Mouse (Mus musculus) stomach, embryonic 16.5 days (tissue): ENCODE measurements around the gene 4933402N03Rik. TPM values are rescaled to one million over a fixed set of nuclear protein-coding genes. Genes with fewer than 3 reads are reported as not detected.

Experiments
- ATAC-seq: fragments of 200-750 bp; cut with Nextera tagmentation; 2 replicates; pipeline ENCODE4 v1.8.0; 2017; ENCODE audit warnings: moderate number of reproducible peaks, moderate TSS enrichment; ENCODE audit not compliant: insufficient read depth, low FRiP score
- H3K27ac ChIP-seq: fragments of 300-500 bp; sonication (generic); 2 replicates; pipeline ENCODE4 v1.5.1; 2014; ENCODE audit warnings: low read length
- H3K27me3 ChIP-seq: fragments of 300-500 bp; sonication (generic); 2 replicates; pipeline ENCODE4 v1.6.1; 2014; ENCODE audit warnings: low read length, control low read depth, mixed read lengths; ENCODE audit not compliant: control insufficient read depth, insufficient read depth
- H3K36me3 ChIP-seq: fragments of 300-500 bp; sonication (generic); 2 replicates; pipeline ENCODE4 v1.6.1; 2014; ENCODE audit warnings: low read length; ENCODE audit not compliant: control insufficient read depth, insufficient read depth
- H3K4me1 ChIP-seq: fragments of 300-500 bp; sonication (generic); 2 replicates; pipeline ENCODE4 v1.6.1; 2014; ENCODE audit warnings: low read length, control low read depth, mixed read lengths; ENCODE audit not compliant: control insufficient read depth, insufficient read depth
- H3K4me2 ChIP-seq: fragments of 300-500 bp; sonication (generic); 2 replicates; pipeline ENCODE4 v1.6.1; 2014; ENCODE audit warnings: low read depth, low read length, mixed read lengths
- H3K4me3 ChIP-seq: fragments of 300-500 bp; sonication (generic); replicated peaks from 2 replicates; pipeline ENCODE4 v1.5.1; 2014; ENCODE audit warnings: mild to moderate bottlenecking, low read length
- H3K9ac ChIP-seq: fragments of 300-500 bp; sonication (generic); 2 replicates; pipeline ENCODE4 v1.6.1; 2014; ENCODE audit warnings: low read length
- H3K9me3 ChIP-seq: fragments of 300-500 bp; sonication (generic); replicated peaks from 2 replicates; pipeline ENCODE4 v1.6.1; 2016; ENCODE audit warnings: low read length, control low read depth; ENCODE audit not compliant: control insufficient read depth
- WGBS: fragments of 180-500 bp; shearing (Covaris S2); extraction: QIAGEN DNeasy Blood & Tissue Kit; methylation state at CpG from one replicate; pipeline ENCODE4 v1.1.7; 2014; 5-methylcytosine and 5-hydroxymethylcytosine counted together
- polyA plus RNA-seq: library from polyadenylated mRNA; unstranded; fragments of >200 nt; fragmentation: Nextera tagmentation; extraction: Ambion mirVana; gene quantifications from 2 replicates; pipeline ENCODE4 v1.2.1, GENCODE M21; 2015

The 4933402N03Rik gene
- polyA plus RNA-seq, 1 experiment from 2014 or later, result not detected

DNA sequence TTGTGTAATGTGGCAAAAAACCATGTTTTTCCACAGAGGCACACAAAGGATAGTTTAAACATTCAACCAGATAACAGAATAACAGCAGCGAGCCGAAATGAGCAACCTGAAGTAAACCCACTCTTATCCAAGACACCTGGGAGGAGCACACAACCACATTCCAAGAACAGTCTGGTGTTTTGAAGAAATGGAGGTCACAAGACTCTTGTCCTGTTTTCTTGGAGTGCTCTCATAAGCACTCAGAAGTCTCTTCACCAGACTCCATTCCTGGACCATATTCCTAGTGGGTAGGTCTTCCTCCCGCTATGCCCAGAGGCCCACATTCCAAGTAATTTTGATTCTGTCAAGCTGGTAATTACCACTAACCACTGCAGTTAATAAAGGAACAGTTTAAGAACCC is 4.1 kb upstream of the 4933402N03Rik start:
- no peaks in the 10 kb centered on the region for H3K36me3 ChIP-seq
- no peak overlapping the region for H3K4me3 ChIP-seq
- H3K27ac ChIP-seq, result no peak overlapping the region
- 66% methylated on average over 3 of the region's 3 CpGs for WGBS
- H3K9me3 ChIP-seq, result no peaks in the 10 kb centered on the region
- no peak overlapping the region for H3K4me2 ChIP-seq
- no peak for ATAC-seq
- no peaks in the 10 kb centered on the region for H3K4me1 ChIP-seq
- no peak overlapping the region for H3K9ac ChIP-seq
- H3K27me3 ChIP-seq, result no peaks in the 10 kb centered on the region

GRCm38 (mm10) chr7:131133181-131133580 is 12.9 kb downstream of the 4933402N03Rik start:
- Histone ChIP-seq H3K9me3 (no peaks in the 10 kb centered on the region), H3K4me2 (no peak overlapping the region), H3K27me3 (no peaks in the 10 kb centered on the region), H3K4me3 (no peak overlapping the region), H3K4me1 (no peaks in the 10 kb centered on the region), H3K9ac (no peak overlapping the region), H3K36me3 (no peaks in the 10 kb centered on the region), H3K27ac (no peak overlapping the region)
- WGBS, result 73% methylated on average over 3 of the region's 3 CpGs
- ATAC-seq, result no peak

DNA sequence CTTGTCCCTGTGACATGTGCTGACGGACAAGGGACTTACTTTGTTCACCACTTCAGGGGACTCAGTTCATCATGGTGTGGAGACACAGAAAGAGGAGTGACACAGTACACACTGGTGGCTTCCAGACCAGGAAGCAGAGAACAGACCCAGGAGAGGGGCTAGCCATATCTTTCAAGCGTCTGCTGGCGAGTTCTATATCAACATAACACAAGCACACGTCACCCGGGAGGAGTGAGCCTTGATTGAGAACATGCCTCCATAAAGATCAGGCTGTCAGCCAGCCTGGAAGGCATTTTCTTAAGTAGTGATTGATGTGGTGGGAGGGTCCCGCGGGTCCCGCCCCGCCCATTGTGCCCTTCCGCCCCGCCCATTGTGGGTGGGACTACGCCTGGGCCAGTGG is 16.1 kb downstream of the 4933402N03Rik start:
- Histone ChIP-seq H3K27ac (no peak overlapping the region), H3K9me3 (no peaks in the 10 kb centered on the region), H3K4me3 (no peak overlapping the region), H3K27me3 (no peaks in the 10 kb centered on the region), H3K4me1 (no peaks in the 10 kb centered on the region), H3K36me3 (no peaks in the 10 kb centered on the region), H3K9ac (no peak overlapping the region), H3K4me2 (no peak overlapping the region)
- no peak for ATAC-seq
- WGBS, result 55% methylated on average over 12 of the region's 12 CpGs

- Histone ChIP-seq H3K9me3 (no peaks in the 10 kb centered on the region), H3K4me2 (no peak overlapping the region), H3K4me3 (no peak overlapping the region), H3K27ac (no peak overlapping the region), H3K9ac (no peak overlapping the region), H3K4me1 (no peaks in the 10 kb centered on the region), H3K36me3 (no peaks in the 10 kb centered on the region), H3K27me3 (no peaks in the 10 kb centered on the region)
- 84% methylated on average over 2 of the region's 2 CpGs for WGBS
- no peak for ATAC-seq
Observed at GRCm38 (mm10) chr7:131122210-131122807, 23.8 kb downstream of the 4933402N03Rik start.

DNA sequence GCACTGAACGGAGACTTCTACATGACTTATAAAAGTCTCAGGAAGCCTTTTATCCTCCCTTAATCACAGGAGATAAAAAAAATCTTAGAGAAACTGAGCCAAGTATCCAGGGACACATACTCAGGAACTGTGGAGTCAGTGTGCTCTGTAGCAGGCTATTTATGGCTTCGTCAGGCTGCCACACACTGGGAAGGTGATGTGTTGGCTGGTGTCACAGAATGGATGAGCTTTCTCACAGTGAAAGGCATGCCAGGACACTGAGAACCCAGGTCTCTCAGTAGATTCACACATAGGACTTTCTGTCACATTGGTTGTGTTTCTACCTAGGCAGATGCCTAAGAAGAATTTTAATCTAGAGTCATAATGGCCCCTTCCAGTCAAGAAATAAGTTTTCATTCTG is 31.7 kb downstream of the 4933402N03Rik start:
- Histone ChIP-seq H3K9ac (no peak overlapping the region), H3K27me3 (no peaks in the 10 kb centered on the region), H3K4me1 (no peaks in the 10 kb centered on the region), H3K27ac (no peak overlapping the region), H3K4me2 (no peak overlapping the region), H3K9me3 (no peaks in the 10 kb centered on the region), H3K4me3 (no peak overlapping the region), H3K36me3 (no peaks in the 10 kb centered on the region)
- no peak for ATAC-seq
- 70% methylated on average over 2 of the region's 2 CpGs for WGBS

GRCm38 (mm10) chr7:131113676-131114075 is 32.4 kb downstream of the 4933402N03Rik start:
- Histone ChIP-seq H3K4me1 (no peaks in the 10 kb centered on the region), H3K9me3 (no peaks in the 10 kb centered on the region), H3K9ac (no peak overlapping the region), H3K36me3 (no peaks in the 10 kb centered on the region), H3K4me3 (no peak overlapping the region), H3K27me3 (no peaks in the 10 kb centered on the region), H3K4me2 (no peak overlapping the region), H3K27ac (no peak overlapping the region)
- 42% methylated on average over 6 of the region's 6 CpGs for WGBS
- ATAC-seq, result no peak

DNA sequence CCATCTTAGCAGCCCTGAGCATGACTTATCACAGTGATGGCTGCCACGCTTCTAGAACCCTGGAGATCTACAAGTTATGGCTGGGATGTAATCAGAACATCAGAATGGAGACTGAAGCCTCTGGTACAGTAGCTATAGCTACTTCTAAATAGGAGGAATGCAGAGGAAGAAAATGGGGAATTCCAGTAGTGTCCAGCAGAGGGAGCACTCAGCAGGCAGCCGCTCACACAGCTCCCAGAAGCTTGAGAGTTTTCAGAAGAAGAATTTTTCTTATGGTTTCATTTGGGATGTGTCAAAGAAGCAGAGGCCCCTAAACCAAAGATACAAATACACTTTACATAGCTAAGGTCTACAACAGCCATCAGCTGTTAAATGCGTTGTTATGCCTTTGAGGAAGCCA is 33.6 kb downstream of the 4933402N03Rik start:
- Histone ChIP-seq H3K4me3 (no peak overlapping the region), H3K36me3 (no peaks in the 10 kb centered on the region), H3K4me2 (no peak overlapping the region), H3K9ac (no peak overlapping the region), H3K27me3 (no peaks in the 10 kb centered on the region), H3K4me1 (no peaks in the 10 kb centered on the region), H3K9me3 (no peaks in the 10 kb centered on the region), H3K27ac (no peak overlapping the region)
- 28% methylated on average over 3 of the region's 3 CpGs for WGBS
- ATAC-seq, result no peak

Other genes starting within 250 kb of the 4933402N03Rik start
- gene Htra1, start 210.2 kb downstream of the 4933402N03Rik start, polyA plus RNA-seq, result 30.3 and 32.2 TPM in 2 replicates
- gene Dmbt1, start 114.3 kb downstream of the 4933402N03Rik start, polyA plus RNA-seq, result 68.6 and 80.4 TPM in 2 replicates
- 0.04 and 0.05 TPM in 2 replicates for gene 5430419D17Rik, start 28.1 kb upstream of the 4933402N03Rik start, polyA plus RNA-seq
- 1.3 and 2.3 TPM in 2 replicates for gene Cuzd1, start 176.0 kb upstream of the 4933402N03Rik start, polyA plus RNA-seq
- not detected in 2 replicates for gene Fam24b, start 183.2 kb upstream of the 4933402N03Rik start, polyA plus RNA-seq
- not detected in 2 replicates for gene Fam24a, start 187.6 kb upstream of the 4933402N03Rik start, polyA plus RNA-seq
- 21.4 and 21.7 TPM in 2 replicates for gene 2310057M21Rik, start 216.4 kb upstream of the 4933402N03Rik start, polyA plus RNA-seq
- 64.7 and 77.5 TPM in 2 replicates for gene Pstk, start 224.8 kb upstream of the 4933402N03Rik start, polyA plus RNA-seq